ENCODE assay signal across 8 mouse cellular contexts in the genomic region with DNA sequence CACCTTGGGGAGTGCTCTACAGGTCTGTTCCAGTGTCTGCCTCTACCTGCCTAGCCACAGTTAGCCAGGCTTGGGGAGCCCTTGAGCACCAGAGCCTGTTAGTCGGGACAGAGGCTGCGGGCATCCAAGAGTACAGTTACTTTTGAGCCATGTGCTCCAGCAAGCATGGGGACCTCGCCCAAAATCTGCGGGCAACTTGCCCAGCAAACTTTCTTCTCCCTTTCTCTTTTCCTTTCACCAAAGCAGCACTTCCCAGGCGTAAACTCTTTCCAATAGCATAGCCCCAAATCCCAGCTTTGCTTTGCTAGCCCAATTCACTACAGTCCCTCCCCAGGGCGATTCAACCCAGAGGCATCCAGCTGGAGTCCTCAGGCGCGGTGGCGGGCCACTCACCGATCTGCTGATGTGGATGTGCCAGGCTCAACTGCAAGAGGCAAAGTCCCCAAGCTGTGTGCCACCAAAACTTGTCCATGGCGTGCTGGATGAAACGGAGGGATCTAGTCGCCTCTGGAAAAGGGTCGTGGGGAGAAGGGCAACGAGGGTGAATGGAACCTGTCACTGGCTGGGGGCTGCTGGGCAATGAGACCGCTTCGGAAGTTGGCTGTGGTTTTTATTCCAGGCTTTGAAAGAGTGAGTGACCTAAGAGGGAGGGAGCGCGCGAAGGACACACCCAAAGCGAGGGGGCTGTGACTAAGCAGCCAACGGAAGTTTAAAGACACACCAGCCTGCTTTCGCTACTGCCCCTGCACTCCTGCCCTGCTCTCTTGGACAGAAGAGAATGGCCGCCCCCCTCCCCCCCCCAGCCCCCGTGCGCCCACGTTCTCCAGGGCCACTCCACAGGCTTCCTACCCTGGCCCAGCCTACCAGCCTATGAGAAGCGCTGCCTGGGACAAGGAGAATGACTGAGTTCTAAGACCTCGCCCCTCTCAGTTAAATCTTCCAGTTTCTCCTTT. TPM values are rescaled to one million over a fixed set of nuclear protein-coding genes. Genes with fewer than 3 reads are reported as not detected.
DNase-seq lines count a peak whose midpoint lies in the region; ATAC-seq and TF ChIP-seq lines count a peak whose summit lies in the region.

Gene Cd44, minus strand, starts transcription at position 791 of the 953 bp plus-strand sequence.

- TF ChIP-seq EP300 in lung, postnatal 0 days (IDR thresholded peaks at IDR 0.05), result no peak

- no peaks in the 10 kb centered on the region for H3K36me3 ChIP-seq in embryonic facial prominence, embryonic 10.5 days (replicated peaks)
- H3K36me3 ChIP-seq in lung, postnatal 0 days (ENCODE audit: insufficient read depth, low read length), result no peaks in the 10 kb centered on the region

- peaks cover 43% of the 10 kb centered on the region for H3K27me3 ChIP-seq in embryonic facial prominence, embryonic 10.5 days (replicated peaks; ENCODE audit: low read depth, poor library complexity, severe bottlenecking)
- H3K27me3 ChIP-seq in lung, postnatal 0 days (replicated peaks; ENCODE audit: insufficient read depth, low read length), result no peaks in the 10 kb centered on the region

- H3K4me3 ChIP-seq in embryonic facial prominence, embryonic 10.5 days, result peak within 1 kb of the TSS; percentile 62
- peak within 1 kb of the TSS; percentile 61 for H3K4me3 ChIP-seq in lung, postnatal 0 days (ENCODE audit: low read depth, low read length)
- peak within 1 kb of the TSS; percentile 43 for H3K4me3 ChIP-seq in olfactory bulb, adult 2 months (ENCODE audit: insufficient read depth, low read depth, low read length)

- H3K4me1 ChIP-seq in embryonic facial prominence, embryonic 10.5 days, result peaks cover 14% of the 10 kb centered on the region
- 0 out of 2 replicates have a peak, but pooled peaks cover 5% of the 10 kb centered on the region for H3K4me1 ChIP-seq in lung, postnatal 0 days (ENCODE audit: insufficient read depth, low read depth, low read length)
- H3K4me1 ChIP-seq in olfactory bulb, adult 2 months (ENCODE audit: control insufficient read depth, insufficient read depth, low read length), result peaks cover 7% of the 10 kb centered on the region

- no peak for TF ChIP-seq POLR2A in olfactory bulb, adult 2 months (IDR thresholded peaks at IDR 0.05; ENCODE audit: insufficient read depth, low read depth, low read length)

- no peaks in the 10 kb centered on the region for H3K9me3 ChIP-seq in embryonic facial prominence, embryonic 10.5 days
- no peaks in the 10 kb centered on the region for H3K9me3 ChIP-seq in lung, postnatal 0 days (ENCODE audit: low read length)

- H3K9ac ChIP-seq in lung, postnatal 0 days (replicated peaks; ENCODE audit: low read depth), result peak within 1 kb of the TSS; percentile 58

- peak; percentile 64 to 75 for DNase-seq in urinary bladder, adult 18-20 months (ENCODE audit: low spot score in 2 of 2)
- DNase-seq in urinary bladder, postnatal 10 days (ENCODE audit: low spot score), result no peak
- DNase-seq in embryonic facial prominence, embryonic 10.5 days (ENCODE audit: low spot score), result peak; percentile 60
- DNase-seq in heart, adult 9 months (ENCODE audit: low spot score in 2 of 2), result peak; percentile 67 to 68
- DNase-seq in kidney, adult 8-10 months, result peak; percentile 4 to 6
- DNase-seq in lung, postnatal 0 days (ENCODE audit: low spot score), result peak; percentile 93
- peak; percentile 44 to 56 for DNase-seq in thymus, postnatal 36 days

- H3K4me2 ChIP-seq in lung, postnatal 0 days (replicated peaks; ENCODE audit: low read depth, low read length), result peak within 1 kb of the TSS; percentile 75

- H3K27ac ChIP-seq in embryonic facial prominence, embryonic 10.5 days (replicated peaks), result peak within 1 kb of the TSS; percentile 72
- H3K27ac ChIP-seq in lung, postnatal 0 days (ENCODE audit: low read length), result peak within 1 kb of the TSS; percentile 82
- H3K27ac ChIP-seq in olfactory bulb, adult 2 months (ENCODE audit: insufficient read depth, low read depth, low read length), result no peak within 1 kb of the TSS

- no peak for TF ChIP-seq CTCF in lung, postnatal 0 days (IDR thresholded peaks at IDR 0.05)
- no peak for TF ChIP-seq CTCF in olfactory bulb, adult 2 months (IDR thresholded peaks at IDR 0.05; ENCODE audit: insufficient read depth, low read depth, low read length)

- peak; percentile 94 for ATAC-seq in lung, postnatal 0 days

- 1% methylated on average over 29 of the region's 29 CpGs for WGBS in embryonic facial prominence, embryonic 10.5 days
- 1% methylated on average over 23 of the region's 29 CpGs for WGBS in lung, postnatal 0 days
- WGBS in olfactory bulb, adult 2 months, result 4% methylated on average over 29 of the region's 29 CpGs

RNA-seq across cellular contexts. Expression of gene Cd44, which starts in this region (rescaled TPM):
- 2.2 and 2.5 TPM in 2 replicates for polyA plus RNA-seq in embryonic facial prominence, embryonic 10.5 days (2016; fragmentation: Nextera tagmentation; extraction: Ambion mirVana)
- polyA plus RNA-seq in lung, postnatal 0 days (2015; fragmentation: Nextera tagmentation; extraction: Ambion mirVana), result 44.2 and 45.2 TPM in 2 replicates
- polyA plus RNA-seq in olfactory bulb, adult 2 months (2012; ENCODE audit: insufficient read depth, insufficient read length, low replicate concordance, missing spikeins), result not detected in 2 replicates

Comparison
In these comparisons a context has a peak if more than half of its experiments do, and no peak if none do; other contexts are left out.
1. RNA of gene Cd44 (polyA plus RNA-seq): 44.2 to 45.2 TPM in lung, postnatal 0 days; 2.2 to 2.5 TPM in embryonic facial prominence, embryonic 10.5 days and not detected in olfactory bulb, adult 2 months; every median in the first group is over 10 times any median in the second.
2. Peak in every context shown above with its lines, with median percentiles within 50 percentile points of each other: H3K4me3 ChIP-seq.